Mouse (Mus musculus) c-Kit-positive CD71-negative TER-119-negative erythroid progenitor cells, embryonic 14.5 days (primary cell): ENCODE data around the gene Fate1.
"Not testable (repeated sequence)": the region's sequence is repeated elsewhere in the genome, so short reads cannot be mapped to it uniquely, and the experiment has no call there.

Experiments used
- DNase-seq: peaks from one replicate; pipeline ENCODE4 v3.0.0-alpha.2; 2013; ENCODE audit warnings: low read depth

Gene Fate1

GRCm38 (mm10) chrX:71972686-71973085 lies at the start of gene Fate1:
Fate1 (plus strand) TSS chrX:71972986.
- no peak for DNase-seq

GRCm38 (mm10) chrX:71946631-71947030 lies 26.2 kb upstream of the Fate1 start:
- DNase-seq = peak; percentile 13

- no peak for DNase-seq
Measured at GRCm38 (mm10) chrX:71958366-71958765, 14.4 kb upstream of the Fate1 start.

- no peak for DNase-seq
Measured at GRCm38 (mm10) chrX:71962073-71963051, 10.4 kb upstream of the Fate1 start, which contains the start of gene Prrg3. Prrg3 (plus strand) TSS chrX:71962624.

- DNase-seq = no peak
Measured at GRCm38 (mm10) chrX:71963275-71963912, 9.4 kb upstream of the Fate1 start.

GRCm38 (mm10) chrX:71968216-71968615 lies 4.6 kb upstream of the Fate1 start:
- DNase-seq = no peak

- DNase-seq = no peak
Measured at GRCm38 (mm10) chrX:71968816-71969215, 4.0 kb upstream of the Fate1 start.

- DNase-seq = no peak
Measured at GRCm38 (mm10) chrX:71971325-71971724, 1.5 kb upstream of the Fate1 start.

- not testable (repeated sequence) for DNase-seq
Measured at GRCm38 (mm10) chrX:71977681-71978080, 4.9 kb downstream of the Fate1 start.

- no peak for DNase-seq
Measured at GRCm38 (mm10) chrX:71980443-71980842, 7.7 kb downstream of the Fate1 start.

- DNase-seq = no peak
Measured at GRCm38 (mm10) chrX:71981322-71981721, 8.5 kb downstream of the Fate1 start.

GRCm38 (mm10) chrX:71983205-71983604 lies 10.4 kb downstream of the Fate1 start:
- DNase-seq = no peak

- DNase-seq = no peak
Measured at GRCm38 (mm10) chrX:71983775-71984174, 11.0 kb downstream of the Fate1 start.

GRCm38 (mm10) chrX:71991549-71991948 lies 18.8 kb downstream of the Fate1 start, which contains the start of gene Cnga2:
Cnga2 (plus strand) TSS chrX:71991849.
- DNase-seq = no peak

- no peak for DNase-seq
Measured at GRCm38 (mm10) chrX:71995972-71996371, 23.2 kb downstream of the Fate1 start.

GRCm38 (mm10) chrX:72009930-72010329 lies 37.1 kb downstream of the Fate1 start:
- DNase-seq = no peak

- DNase-seq = no peak
Measured at GRCm38 (mm10) chrX:72012236-72012635, 39.5 kb downstream of the Fate1 start.

GRCm38 (mm10) chrX:72012804-72013203 lies 40.0 kb downstream of the Fate1 start:
- DNase-seq = no peak

- no peak for DNase-seq
Measured at GRCm38 (mm10) chrX:72022241-72022640, 49.5 kb downstream of the Fate1 start.

- no peak for DNase-seq
Measured at GRCm38 (mm10) chrX:72022750-72023398, 50.1 kb downstream of the Fate1 start.

- DNase-seq = no peak
Measured at GRCm38 (mm10) chrX:72023542-72023941, 50.8 kb downstream of the Fate1 start.
